Mouse (Mus musculus) brain, embryonic 18.5 days (tissue): ENCODE data around the gene Smim11.

ENCODE experiments used
- DNase-seq: peaks from one replicate; pipeline ENCODE4 v3.0.0-alpha.2; 2012; ENCODE audit warnings: low read depth, low spot score

Smim11 gene

GRCm38 (mm10) chr16:92319353-92320109 is 18.4 kb downstream of the Smim11 start:
- DNase-seq = no peak

GRCm38 (mm10) chr16:92320361-92320760 is 19.3 kb downstream of the Smim11 start:
- no peak for DNase-seq

GRCm38 (mm10) chr16:92321341-92321740 is 20.3 kb downstream of the Smim11 start, which contains the start of gene Fam243:
TSS of gene Fam243 (minus strand) at chr16:92321441.
- DNase-seq = no peak

- no peak for DNase-seq
Measured at GRCm38 (mm10) chr16:92324309-92325061, 23.4 kb downstream of the Smim11 start.

- DNase-seq = no peak
Measured at GRCm38 (mm10) chr16:92325062-92325406, 23.9 kb downstream of the Smim11 start.

GRCm38 (mm10) chr16:92327911-92328310 is 26.8 kb downstream of the Smim11 start:
- no peak for DNase-seq

- DNase-seq = no peak
Measured at GRCm38 (mm10) chr16:92330966-92331365, 29.9 kb downstream of the Smim11 start.

GRCm38 (mm10) chr16:92334600-92334999 is 33.5 kb downstream of the Smim11 start:
- DNase-seq = no peak

GRCm38 (mm10) chr16:92336280-92336679 is 35.2 kb downstream of the Smim11 start:
- peak; percentile 20 for DNase-seq

- DNase-seq = peak; percentile 65
Measured at GRCm38 (mm10) chr16:92340612-92341511, 39.8 kb downstream of the Smim11 start.

- no peak for DNase-seq
Measured at GRCm38 (mm10) chr16:92345177-92345576, 44.1 kb downstream of the Smim11 start.

GRCm38 (mm10) chr16:92346297-92346916 is 45.3 kb downstream of the Smim11 start:
- no peak for DNase-seq

GRCm38 (mm10) chr16:92348941-92349340 is 47.9 kb downstream of the Smim11 start:
- DNase-seq = no peak

- DNase-seq = no peak
Measured at GRCm38 (mm10) chr16:92353295-92353694, 52.2 kb downstream of the Smim11 start.

- DNase-seq = no peak
Measured at GRCm38 (mm10) chr16:92353897-92354296, 52.8 kb downstream of the Smim11 start.

GRCm38 (mm10) chr16:92355366-92355765 is 54.3 kb downstream of the Smim11 start:
- no peak for DNase-seq

- no peak for DNase-seq
Measured at GRCm38 (mm10) chr16:92355982-92356381, 54.9 kb downstream of the Smim11 start.

- DNase-seq = no peak
Measured at GRCm38 (mm10) chr16:92357023-92357422, 55.9 kb downstream of the Smim11 start.

GRCm38 (mm10) chr16:92357566-92357965 is 56.5 kb downstream of the Smim11 start:
- DNase-seq = no peak

- no peak for DNase-seq
Measured at GRCm38 (mm10) chr16:92358734-92359133, 57.6 kb downstream of the Smim11 start.

GRCm38 (mm10) chr16:92359229-92359628 is 58.1 kb downstream of the Smim11 start, which contains the start of gene Kcne1:
TSS of gene Kcne1 (minus strand) at chr16:92359468.
- DNase-seq = no peak
